Mouse (Mus musculus) heart, embryonic 12.5 days (tissue): ENCODE measurements around the gene Slc35c2. TPM values are rescaled to one million over a fixed set of nuclear protein-coding genes. Genes with fewer than 3 reads are reported as not detected.

Experiments
- ATAC-seq: fragments of 200-750 bp; cut with Nextera tagmentation; 2 replicates; pipeline ENCODE4 v1.8.0; 2017; ENCODE audit warnings: moderate TSS enrichment, moderate library complexity; ENCODE audit not compliant: insufficient number of reproducible peaks, low FRiP score
- H3K27ac ChIP-seq: fragments of 300-500 bp; sonication (generic); 2 replicates; pipeline ENCODE4 v1.5.1; 2016; ENCODE audit warnings: mild to moderate bottlenecking, moderate library complexity; ENCODE audit not compliant: poor library complexity, severe bottlenecking
- H3K27me3 ChIP-seq: fragments of 300-500 bp; sonication (generic); replicated peaks from 2 replicates; pipeline ENCODE4 v1.6.1; 2016; ENCODE audit warnings: mild to moderate bottlenecking, moderate library complexity
- H3K36me3 ChIP-seq: fragments of 300-500 bp; sonication (generic); 2 replicates; pipeline ENCODE4 v1.6.1; 2016; ENCODE audit warnings: mild to moderate bottlenecking, moderate library complexity
- H3K4me1 ChIP-seq: fragments of 300-500 bp; sonication (generic); replicated peaks from 2 replicates; pipeline ENCODE4 v1.6.1; 2016; ENCODE audit warnings: mild to moderate bottlenecking
- H3K4me2 ChIP-seq: fragments of 300-500 bp; sonication (generic); 2 replicates; pipeline ENCODE4 v1.6.1; 2016; ENCODE audit warnings: mild to moderate bottlenecking, moderate library complexity
- H3K4me3 ChIP-seq: fragments of 300-500 bp; sonication (generic); 2 replicates; pipeline ENCODE4 v1.5.1; 2016; ENCODE audit warnings: mild to moderate bottlenecking
- H3K9ac ChIP-seq: fragments of 300-500 bp; sonication (generic); 2 replicates; pipeline ENCODE4 v1.6.1; 2016; ENCODE audit warnings: mild to moderate bottlenecking, moderate library complexity
- H3K9me3 ChIP-seq: fragments of 300-500 bp; sonication (generic); replicated peaks from 2 replicates; pipeline ENCODE4 v1.6.1; 2016; ENCODE audit warnings: mild to moderate bottlenecking, moderate library complexity
- WGBS: fragments of 180-500 bp; shearing (Covaris S2); methylation state at CpG from one replicate; pipeline ENCODE4 v1.1.7; 2016; 5-methylcytosine and 5-hydroxymethylcytosine counted together
- polyA plus RNA-seq: library from polyadenylated mRNA; unstranded; fragments of >200 nt; fragmentation: Nextera tagmentation; extraction: Ambion mirVana; gene quantifications from 2 replicates; pipeline ENCODE4 v1.2.1, GENCODE M21; 2016

Gene Slc35c2
- polyA plus RNA-seq, 1 experiment from 2014 or later, result 39.7 TPM

GRCm38 (mm10) chr2:165275124-165275640 lies 12.5 kb downstream of the Slc35c2 start:
- Histone ChIP-seq H3K4me2 (no peak overlapping the region), H3K4me1 (peaks cover 19% of the 10 kb centered on the region), H3K9ac (no peak overlapping the region), H3K9me3 (no peaks in the 10 kb centered on the region), H3K4me3 (no peak overlapping the region), H3K27ac (no peak overlapping the region), H3K36me3 (peaks cover 19% of the 10 kb centered on the region), H3K27me3 (0 out of 2 replicates have a peak, but pooled peaks cover 11% of the 10 kb centered on the region)
- ATAC-seq, result 0 out of 2 replicates have a peak, but pooled peaks have one; percentile 6
- WGBS, result 56% methylated on average over 8 of the region's 8 CpGs

GRCm38 (mm10) chr2:165273589-165273988 lies 14.1 kb downstream of the Slc35c2 start:
- no peak overlapping the region for H3K27ac ChIP-seq
- H3K4me1 ChIP-seq, result peaks cover 20% of the 10 kb centered on the region
- no peak overlapping the region for H3K9ac ChIP-seq
- 36% methylated on average over 4 of the region's 4 CpGs for WGBS
- H3K9me3 ChIP-seq, result no peaks in the 10 kb centered on the region
- H3K4me2 ChIP-seq, result no peak overlapping the region
- no peak overlapping the region for H3K4me3 ChIP-seq
- ATAC-seq, result no peak
- peaks cover 15% of the 10 kb centered on the region for H3K36me3 ChIP-seq
- H3K27me3 ChIP-seq, result peaks cover 13% of the 10 kb centered on the region; the same call in 1 of the 2 replicates

- H3K4me2 ChIP-seq, result peak overlapping the region; percentile 28; the same call in 1 of the 2 replicates
- H3K4me1 ChIP-seq, result peaks cover 20% of the 10 kb centered on the region
- H3K9ac ChIP-seq, result no peak overlapping the region
- no peaks in the 10 kb centered on the region for H3K36me3 ChIP-seq
- no peak overlapping the region for H3K27ac ChIP-seq
- peaks cover 31% of the 10 kb centered on the region for H3K27me3 ChIP-seq
- ATAC-seq, result no peak
- H3K9me3 ChIP-seq, result no peaks in the 10 kb centered on the region
- no peak overlapping the region for H3K4me3 ChIP-seq
- WGBS, result 13% methylated on average over 8 of the region's 8 CpGs
These were observed 16.3 kb downstream of the Slc35c2 start for GRCm38 (mm10) chr2:165271326-165271725.

DNA sequence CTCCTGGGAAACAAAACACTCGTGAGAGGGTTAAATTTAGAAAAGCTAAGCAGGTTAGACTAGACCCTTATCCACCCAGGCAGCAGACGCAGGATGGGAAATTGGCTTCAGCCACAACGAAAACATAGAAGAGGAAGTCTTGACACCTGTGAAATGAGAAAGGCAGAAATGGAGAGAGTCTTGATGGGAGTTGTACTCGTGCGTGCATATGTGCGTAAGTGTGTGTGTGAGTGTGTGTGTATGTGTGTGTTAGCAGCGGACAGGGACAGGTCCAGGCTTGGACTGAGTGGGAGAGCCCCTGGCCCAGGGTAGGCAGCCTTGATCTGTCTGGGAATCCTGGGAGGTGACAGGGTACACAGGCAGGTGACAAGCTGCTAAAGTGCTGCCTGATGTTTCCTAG lies 16.8 kb downstream of the Slc35c2 start:
- Histone ChIP-seq H3K9me3 (no peaks in the 10 kb centered on the region), H3K4me2 (peak overlapping the region; percentile 28), H3K4me1 (peaks cover 20% of the 10 kb centered on the region), H3K4me3 (no peak overlapping the region), H3K27ac (no peak overlapping the region), H3K27me3 (peaks cover 35% of the 10 kb centered on the region), H3K36me3 (no peaks in the 10 kb centered on the region), H3K9ac (no peak overlapping the region)
- ATAC-seq, result no peak
- 31% methylated on average over 7 of the region's 7 CpGs for WGBS

GRCm38 (mm10) chr2:165266739-165267138 lies 20.9 kb downstream of the Slc35c2 start:
- H3K4me2 ChIP-seq, result no peak overlapping the region
- H3K36me3 ChIP-seq, result no peaks in the 10 kb centered on the region
- H3K9ac ChIP-seq, result no peak overlapping the region
- no peak overlapping the region for H3K4me3 ChIP-seq
- H3K9me3 ChIP-seq, result no peaks in the 10 kb centered on the region
- peaks cover 58% of the 10 kb centered on the region for H3K27me3 ChIP-seq
- WGBS, result 31% methylated on average over 12 of the region's 12 CpGs
- no peak for ATAC-seq
- H3K4me1 ChIP-seq, result peaks cover 16% of the 10 kb centered on the region
- H3K27ac ChIP-seq, result no peak overlapping the region

- Histone ChIP-seq H3K27ac (no peak overlapping the region), H3K4me1 (no peaks in the 10 kb centered on the region), H3K9ac (no peak overlapping the region), H3K4me3 (no peak overlapping the region), H3K9me3 (no peaks in the 10 kb centered on the region), H3K4me2 (no peak overlapping the region), H3K36me3 (no peaks in the 10 kb centered on the region), H3K27me3 (peaks cover 80% of the 10 kb centered on the region)
- no peak for ATAC-seq
- WGBS, result 66% methylated on average over 7 of the region's 7 CpGs
These were observed 23.8 kb downstream of the Slc35c2 start for GRCm38 (mm10) chr2:165263861-165264260.

DNA sequence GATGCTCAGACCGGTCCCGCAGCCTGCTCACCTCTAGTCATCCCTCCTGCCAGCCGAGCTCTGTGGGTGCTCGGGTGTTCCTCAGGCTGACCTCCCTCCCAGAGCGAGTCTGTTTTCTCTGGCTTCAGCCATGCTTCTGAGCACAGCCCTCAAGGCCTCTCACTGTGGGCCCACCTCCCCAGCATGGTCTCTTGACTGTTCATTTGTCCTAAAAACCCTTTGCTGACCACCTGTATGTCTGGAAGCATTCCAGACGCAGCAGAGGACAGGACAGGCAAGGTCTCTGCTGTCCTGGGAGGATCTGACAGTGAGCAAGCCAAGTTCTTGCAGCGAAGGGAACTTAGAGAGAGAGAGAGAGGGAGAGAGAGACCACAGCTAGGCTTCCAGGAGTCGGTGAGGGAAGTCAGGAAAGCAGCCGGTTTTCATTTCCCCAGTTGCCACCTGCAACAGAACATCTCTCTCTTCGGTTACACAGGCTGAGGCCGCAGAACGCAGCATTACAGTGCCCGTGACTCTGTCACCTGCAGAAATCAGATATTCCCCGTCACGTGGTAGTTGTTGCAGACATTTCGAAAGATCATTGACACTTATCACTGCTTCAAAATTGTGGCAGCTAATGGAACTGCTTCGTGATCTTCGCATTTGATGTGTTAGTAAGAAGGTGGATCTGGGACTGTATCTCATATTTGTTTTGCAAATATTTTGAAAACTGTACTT lies 25.2 kb downstream of the Slc35c2 start:
- no peak overlapping the region for H3K9ac ChIP-seq
- H3K36me3 ChIP-seq, result no peaks in the 10 kb centered on the region
- H3K27ac ChIP-seq, result no peak overlapping the region
- no peaks in the 10 kb centered on the region for H3K4me1 ChIP-seq
- H3K9me3 ChIP-seq, result no peaks in the 10 kb centered on the region
- peaks cover 86% of the 10 kb centered on the region for H3K27me3 ChIP-seq
- no peak for ATAC-seq
- 51% methylated on average over 18 of the region's 18 CpGs for WGBS
- H3K4me2 ChIP-seq, result no peak overlapping the region
- H3K4me3 ChIP-seq, result no peak overlapping the region

DNA sequence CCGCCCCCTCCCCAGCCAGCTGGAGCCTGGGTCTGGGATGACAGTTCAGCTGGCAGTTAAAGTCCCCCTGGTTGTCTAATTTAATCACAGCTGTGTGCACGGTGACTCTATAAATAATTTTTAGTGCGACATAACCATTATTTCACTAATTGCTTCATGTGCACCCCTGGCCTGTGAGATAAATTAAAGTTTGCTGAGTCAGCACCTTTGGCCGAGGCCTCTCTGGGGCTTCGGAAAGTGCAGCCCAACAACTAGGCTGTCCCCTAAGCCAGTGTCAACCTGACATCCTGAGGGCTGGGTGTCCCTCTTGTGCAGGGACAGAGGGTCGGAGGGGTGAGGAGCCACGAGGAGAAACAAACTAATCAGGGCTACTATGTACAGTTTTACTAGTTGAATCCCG lies 27.8 kb downstream of the Slc35c2 start:
- Histone ChIP-seq H3K36me3 (no peaks in the 10 kb centered on the region), H3K4me1 (no peaks in the 10 kb centered on the region), H3K9me3 (no peaks in the 10 kb centered on the region), H3K27ac (no peak overlapping the region), H3K4me2 (no peak overlapping the region), H3K27me3 (peaks cover 90% of the 10 kb centered on the region), H3K9ac (no peak overlapping the region), H3K4me3 (no peak overlapping the region)
- 75% methylated on average over 8 of the region's 8 CpGs for WGBS
- no peak for ATAC-seq

GRCm38 (mm10) chr2:165258321-165258720 lies 29.3 kb downstream of the Slc35c2 start:
- Histone ChIP-seq H3K4me2 (no peak overlapping the region), H3K4me1 (no peaks in the 10 kb centered on the region), H3K36me3 (no peaks in the 10 kb centered on the region), H3K9ac (no peak overlapping the region), H3K27ac (no peak overlapping the region), H3K9me3 (no peaks in the 10 kb centered on the region), H3K27me3 (peaks cover 96% of the 10 kb centered on the region), H3K4me3 (no peak overlapping the region)
- no peak for ATAC-seq
- WGBS, result 62% methylated on average over 6 of the region's 6 CpGs

DNA sequence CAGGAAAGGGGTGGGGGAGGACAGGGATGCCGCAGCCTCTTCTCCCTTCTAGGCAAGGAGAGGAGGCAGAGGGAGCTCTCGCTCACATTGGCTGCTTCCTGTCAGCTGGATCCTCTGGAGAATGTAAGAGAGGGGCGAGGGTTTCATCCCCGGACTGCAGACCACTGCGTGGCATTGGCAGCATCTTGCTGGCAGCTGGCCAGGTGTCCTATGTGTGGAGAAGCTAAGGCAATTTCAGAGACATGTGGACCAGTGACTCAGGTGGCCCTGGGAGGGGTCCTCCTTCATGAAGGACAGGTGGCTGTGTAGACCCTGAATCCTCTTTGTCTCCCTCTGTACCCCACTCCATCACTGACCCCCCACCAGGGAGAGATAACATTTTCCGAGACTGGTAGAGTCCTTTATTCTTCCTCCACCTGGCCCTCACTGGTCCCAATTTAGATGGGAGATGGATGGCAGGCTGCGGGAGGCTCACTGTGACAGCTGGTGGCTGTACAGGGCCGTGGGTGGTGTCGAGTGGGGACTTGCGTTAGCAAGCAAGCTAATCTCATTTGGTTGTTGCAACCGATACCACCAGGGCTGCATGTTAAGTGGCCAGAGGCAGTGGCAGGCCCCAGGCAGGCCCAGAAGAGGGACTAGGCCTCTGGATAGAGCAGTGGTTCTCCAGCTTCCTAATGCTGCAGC lies 30.4 kb downstream of the Slc35c2 start:
- Histone ChIP-seq H3K9ac (no peak overlapping the region), H3K9me3 (no peaks in the 10 kb centered on the region), H3K4me1 (no peaks in the 10 kb centered on the region), H3K4me2 (no peak overlapping the region), H3K27me3 (peaks cover 97% of the 10 kb centered on the region), H3K27ac (no peak overlapping the region), H3K4me3 (no peak overlapping the region), H3K36me3 (no peaks in the 10 kb centered on the region)
- no peak for ATAC-seq
- 34% methylated on average over 11 of the region's 11 CpGs for WGBS

DNA sequence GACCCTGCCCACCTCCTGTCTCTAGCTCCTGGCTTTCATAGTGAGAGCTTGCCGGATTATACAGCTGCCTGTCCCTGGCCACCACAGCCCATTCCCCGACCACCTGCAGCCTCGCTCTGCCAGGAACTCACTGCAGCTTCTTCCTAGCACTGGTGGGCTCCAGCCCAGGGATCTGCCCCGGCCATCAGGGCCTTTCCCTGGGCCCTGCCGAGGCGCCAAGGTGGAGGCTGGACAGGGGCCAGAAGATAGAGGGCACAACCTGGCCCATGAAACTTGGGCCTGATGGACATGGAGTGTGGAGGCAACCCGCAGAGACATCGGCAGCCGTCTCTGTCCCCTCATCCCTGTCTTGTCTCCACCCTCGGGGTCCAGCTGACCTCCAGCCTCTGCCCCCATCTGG lies 31.5 kb downstream of the Slc35c2 start:
- H3K4me3 ChIP-seq, result no peak overlapping the region
- no peaks in the 10 kb centered on the region for H3K4me1 ChIP-seq
- no peak overlapping the region for H3K27ac ChIP-seq
- peaks cover 95% of the 10 kb centered on the region for H3K27me3 ChIP-seq
- H3K9ac ChIP-seq, result no peak overlapping the region
- 65% methylated on average over 10 of the region's 10 CpGs for WGBS
- ATAC-seq, result no peak
- no peaks in the 10 kb centered on the region for H3K36me3 ChIP-seq
- H3K4me2 ChIP-seq, result no peak overlapping the region
- no peaks in the 10 kb centered on the region for H3K9me3 ChIP-seq
